Mouse (Mus musculus) intestine, embryonic 16.5 days (tissue): ENCODE measurements around the gene Fam118a. TPM values are rescaled to one million over a fixed set of nuclear protein-coding genes. Genes with fewer than 3 reads are reported as not detected.

Experiments used
- ATAC-seq: fragments of 200-750 bp; cut with Nextera tagmentation; 2 replicates; pipeline ENCODE4 v1.8.0; 2017; ENCODE audit warnings: moderate TSS enrichment, moderate library complexity
- H3K27ac ChIP-seq: fragments of 300-500 bp; sonication (generic); 2 replicates; pipeline ENCODE4 v1.5.1; 2014; ENCODE audit warnings: mild to moderate bottlenecking, low read length
- H3K27me3 ChIP-seq: fragments of 300-500 bp; sonication (generic); replicated peaks from 2 replicates; pipeline ENCODE4 v1.6.1; 2014; ENCODE audit warnings: low read length, control low read depth, mixed read lengths; ENCODE audit not compliant: control insufficient read depth, insufficient read depth
- H3K36me3 ChIP-seq: fragments of 300-500 bp; sonication (generic); 2 replicates; pipeline ENCODE4 v1.6.1; 2014; ENCODE audit warnings: low read length, control low read depth; ENCODE audit not compliant: control insufficient read depth, insufficient read depth
- H3K4me1 ChIP-seq: fragments of 300-500 bp; sonication (generic); 2 replicates; pipeline ENCODE4 v1.6.1; 2014; ENCODE audit warnings: low read length, control low read depth, mixed read lengths; ENCODE audit not compliant: control insufficient read depth, insufficient read depth
- H3K4me2 ChIP-seq: fragments of 300-500 bp; sonication (generic); 2 replicates; pipeline ENCODE4 v1.6.1; 2014; ENCODE audit warnings: low read depth, low read length, control low read depth
- H3K4me3 ChIP-seq: fragments of 300-500 bp; sonication (generic); 2 replicates; pipeline ENCODE4 v1.5.1; 2014; ENCODE audit warnings: mild to moderate bottlenecking, low read length
- H3K9ac ChIP-seq: fragments of 300-500 bp; sonication (generic); 2 replicates; pipeline ENCODE4 v1.6.1; 2014; ENCODE audit warnings: low read depth, low read length
- H3K9me3 ChIP-seq: fragments of 300-500 bp; sonication (generic); 2 replicates; pipeline ENCODE4 v1.6.1; 2016; ENCODE audit warnings: low read length, control low read depth; ENCODE audit not compliant: control insufficient read depth
- WGBS: fragments of 180-500 bp; shearing (Covaris S2); extraction: QIAGEN DNeasy Blood & Tissue Kit; methylation state at CpG from one replicate; pipeline ENCODE4 v1.1.7; 2014; 5-methylcytosine and 5-hydroxymethylcytosine counted together
- polyA plus RNA-seq: library from polyadenylated mRNA; unstranded; fragments of >200 nt; fragmentation: Nextera tagmentation; extraction: Ambion mirVana; gene quantifications from 2 replicates; pipeline ENCODE4 v1.2.1, GENCODE M21; 2015

The Fam118a gene
- polyA plus RNA-seq, 1 experiment from 2014 or later = 28.8 TPM

DNA sequence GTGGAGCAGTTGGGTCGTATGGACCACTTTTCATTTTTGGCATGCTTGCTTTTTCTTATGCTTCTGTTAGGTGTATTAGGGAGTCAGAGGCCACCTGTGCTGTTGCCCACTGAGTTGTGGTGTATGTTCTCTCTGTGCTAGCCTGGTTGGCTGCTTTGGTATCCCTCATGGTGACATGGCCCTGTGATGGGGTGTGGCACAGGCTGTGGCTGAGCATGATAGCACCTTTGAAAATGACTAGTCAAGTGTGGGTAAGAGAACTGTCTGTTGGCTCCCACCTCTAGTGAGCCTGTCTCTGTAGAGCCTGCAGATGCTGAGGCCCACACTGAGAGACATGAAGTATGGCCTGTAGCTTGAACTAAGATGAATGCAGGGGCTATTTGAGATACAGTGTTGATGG is 21.0 kb downstream of the Fam118a start:
- no peak overlapping the region for H3K27ac ChIP-seq
- H3K9me3 ChIP-seq = no peaks in the 10 kb centered on the region
- H3K9ac ChIP-seq = no peak overlapping the region
- ATAC-seq = no peak
- no peaks in the 10 kb centered on the region for H3K4me1 ChIP-seq
- H3K36me3 ChIP-seq = peaks cover 27% of the 10 kb centered on the region
- no peak overlapping the region for H3K4me2 ChIP-seq
- WGBS = 89% methylated on average over 1 of the region's 1 CpGs
- no peaks in the 10 kb centered on the region for H3K27me3 ChIP-seq
- H3K4me3 ChIP-seq = no peak overlapping the region

DNA sequence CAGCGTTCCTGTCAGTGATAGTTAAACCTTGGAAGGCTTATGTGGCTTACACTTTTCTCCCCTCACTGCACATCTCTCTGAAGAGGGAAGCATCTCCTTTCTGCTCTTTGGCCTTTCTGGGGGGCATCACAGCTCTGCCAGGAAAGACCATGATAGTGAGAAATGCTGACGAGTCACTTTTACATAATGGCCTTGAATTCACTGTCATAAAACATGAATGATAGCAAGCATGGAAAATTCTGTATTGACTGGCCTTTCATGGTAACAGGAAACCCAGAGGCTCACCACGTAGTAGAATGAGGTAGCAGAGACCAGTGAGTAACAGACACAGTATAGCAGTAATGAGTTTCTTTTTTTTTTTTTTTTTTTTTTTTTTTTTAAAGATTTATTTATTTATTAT is 25.4 kb downstream of the Fam118a start:
- 84% methylated on average over 3 of the region's 3 CpGs for WGBS
- no peak for ATAC-seq
- Histone ChIP-seq H3K27me3 (no peaks in the 10 kb centered on the region), H3K9ac (no peak overlapping the region), H3K27ac (no peak overlapping the region), H3K4me3 (no peak overlapping the region), H3K36me3 (peaks cover 10% of the 10 kb centered on the region; the same call in 1 of the 2 replicates), H3K4me1 (no peaks in the 10 kb centered on the region), H3K4me2 (no peak overlapping the region), H3K9me3 (no peaks in the 10 kb centered on the region)

DNA sequence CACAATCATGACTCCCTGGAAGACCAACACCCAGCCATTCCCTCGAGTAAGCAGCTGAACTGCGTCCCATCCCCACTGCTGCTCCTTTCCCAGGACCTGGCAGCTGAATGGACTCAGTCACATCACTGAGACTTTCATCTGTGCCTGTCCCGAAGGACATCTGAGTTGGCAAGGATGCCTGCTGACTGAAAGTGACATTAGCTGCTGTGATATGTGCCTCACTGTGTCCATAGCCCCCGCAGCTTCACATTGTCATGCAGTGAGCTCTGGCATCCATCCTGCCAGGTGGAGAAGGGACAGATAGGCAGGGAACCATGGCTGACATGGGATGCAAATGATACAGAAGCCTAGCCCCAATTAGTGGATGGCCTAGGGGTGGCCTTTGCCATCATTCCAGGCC is 26.4 kb downstream of the Fam118a start:
- H3K9me3 ChIP-seq = no peaks in the 10 kb centered on the region
- peaks cover 9% of the 10 kb centered on the region; the same call in 1 of the 2 replicates for H3K36me3 ChIP-seq
- H3K4me1 ChIP-seq = no peaks in the 10 kb centered on the region
- no peaks in the 10 kb centered on the region for H3K27me3 ChIP-seq
- H3K4me3 ChIP-seq = no peak overlapping the region
- no peak overlapping the region for H3K9ac ChIP-seq
- WGBS = 80% methylated on average over 4 of the region's 4 CpGs
- H3K4me2 ChIP-seq = no peak overlapping the region
- ATAC-seq = no peak
- H3K27ac ChIP-seq = no peak overlapping the region

DNA sequence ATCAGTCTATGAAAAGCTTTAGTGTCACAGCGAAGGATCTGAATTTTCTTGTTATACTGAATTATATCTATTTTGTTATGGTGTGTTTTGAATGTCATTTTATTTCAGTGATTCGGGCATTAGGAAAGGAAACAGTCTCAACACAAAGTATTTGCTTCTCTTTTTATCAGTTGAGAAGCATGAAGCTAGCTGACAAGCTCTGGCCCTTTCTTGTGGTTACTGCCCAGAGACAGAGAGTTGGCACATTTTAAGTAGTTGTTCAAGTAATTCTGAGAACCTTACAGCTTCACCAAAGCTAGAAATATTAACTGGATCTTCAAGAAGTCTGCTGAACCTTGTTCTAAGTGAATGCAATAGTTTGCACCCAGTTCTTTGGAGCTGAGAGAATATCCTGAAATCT is 34.7 kb downstream of the Fam118a start:
- H3K27me3 ChIP-seq = no peaks in the 10 kb centered on the region
- no peak overlapping the region for H3K4me3 ChIP-seq
- H3K9ac ChIP-seq = no peak overlapping the region
- no peak for ATAC-seq
- H3K27ac ChIP-seq = no peak overlapping the region
- WGBS = 94% methylated on average over 2 of the region's 2 CpGs
- no peaks in the 10 kb centered on the region for H3K36me3 ChIP-seq
- H3K9me3 ChIP-seq = no peaks in the 10 kb centered on the region
- no peaks in the 10 kb centered on the region for H3K4me1 ChIP-seq
- H3K4me2 ChIP-seq = no peak overlapping the region

DNA sequence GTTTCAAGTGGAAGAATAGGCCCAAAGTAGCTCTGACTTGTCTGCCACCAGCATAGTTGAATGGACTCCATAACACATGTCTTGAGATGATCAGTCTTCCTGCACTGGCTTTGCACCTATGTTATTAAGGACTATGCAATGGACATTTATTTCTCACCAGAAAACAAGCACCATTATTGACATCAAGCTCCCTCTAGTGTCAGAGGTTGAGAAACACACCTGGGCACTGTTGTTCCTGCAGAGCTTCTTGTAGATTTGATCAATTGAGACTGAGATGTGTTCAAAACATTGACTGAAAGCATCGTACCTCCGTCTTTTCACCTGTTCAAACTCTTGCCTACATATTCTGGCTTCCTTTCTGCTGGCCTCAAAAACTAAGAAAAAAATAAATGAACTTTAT is 41.8 kb downstream of the Fam118a start:
- WGBS = 41% methylated on average over 2 of the region's 2 CpGs
- H3K9ac ChIP-seq = no peak overlapping the region
- no peaks in the 10 kb centered on the region for H3K9me3 ChIP-seq
- H3K4me2 ChIP-seq = no peak overlapping the region
- no peak for ATAC-seq
- H3K27ac ChIP-seq = no peak overlapping the region
- H3K4me1 ChIP-seq = no peaks in the 10 kb centered on the region
- H3K4me3 ChIP-seq = no peak overlapping the region
- no peaks in the 10 kb centered on the region for H3K27me3 ChIP-seq
- H3K36me3 ChIP-seq = no peaks in the 10 kb centered on the region

DNA sequence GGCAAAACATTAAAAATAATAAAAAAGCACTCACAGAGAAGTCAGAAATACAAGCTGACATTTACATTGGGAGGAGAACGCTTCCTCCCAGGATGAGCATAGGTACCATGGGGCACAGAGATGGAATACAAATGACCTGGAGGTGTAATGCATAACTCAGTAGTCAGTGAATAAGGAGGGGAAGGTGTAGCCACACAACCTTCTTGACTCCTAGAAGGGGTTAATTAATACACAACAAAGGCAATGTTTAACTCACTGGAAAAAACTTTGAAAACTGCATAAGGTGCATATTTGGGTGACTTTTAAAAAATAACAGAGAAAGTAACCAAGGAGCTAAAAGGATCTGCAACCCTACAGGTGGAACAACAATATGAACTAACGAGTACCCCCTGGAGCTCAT is 43.9 kb downstream of the Fam118a start:
- WGBS = 89% methylated on average over 2 of the region's 2 CpGs
- Histone ChIP-seq H3K9ac (no peak overlapping the region), H3K27me3 (no peaks in the 10 kb centered on the region), H3K4me2 (no peak overlapping the region), H3K4me3 (no peak overlapping the region), H3K4me1 (no peaks in the 10 kb centered on the region), H3K9me3 (no peaks in the 10 kb centered on the region), H3K36me3 (no peaks in the 10 kb centered on the region), H3K27ac (no peak overlapping the region)
- ATAC-seq = no peak

DNA sequence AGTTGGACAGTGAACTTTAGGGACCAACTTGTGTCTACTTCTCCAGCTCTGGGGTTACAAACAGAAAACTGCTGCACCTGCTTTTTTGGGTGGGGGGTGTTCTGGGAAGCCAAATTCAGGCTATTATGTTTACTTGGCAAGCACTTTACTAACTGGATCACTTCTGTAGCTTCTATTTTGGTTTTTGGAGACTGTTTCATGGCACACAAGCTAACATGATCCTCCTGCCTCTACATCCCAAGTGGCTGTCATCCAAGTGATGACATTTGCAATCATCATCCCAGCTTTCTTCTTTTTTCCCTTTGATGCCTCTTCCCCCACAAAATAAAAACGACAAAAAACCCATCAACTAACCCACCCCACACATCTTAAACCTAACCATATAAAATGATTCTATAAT is 56.9 kb downstream of the Fam118a start:
- H3K27me3 ChIP-seq = no peaks in the 10 kb centered on the region
- H3K9me3 ChIP-seq = no peaks in the 10 kb centered on the region
- 78% methylated on average over 1 of the region's 1 CpGs for whole genome bisulfite sequencing
- H3K36me3 ChIP-seq = no peaks in the 10 kb centered on the region
- no peak for ATAC-seq
- no peak overlapping the region for H3K4me2 ChIP-seq
- no peak overlapping the region for H3K27ac ChIP-seq
- no peak overlapping the region for H3K9ac ChIP-seq
- no peaks in the 10 kb centered on the region for H3K4me1 ChIP-seq
- no peak overlapping the region for H3K4me3 ChIP-seq

Other genes starting within 250 kb of the Fam118a start
- 0.43 and 0.48 TPM in 2 replicates for gene Phf21b, start 172.9 kb upstream of the Fam118a start, polyA plus RNA-seq
- 0.62 TPM in 2 replicates for gene Gm29666, start 108.9 kb upstream of the Fam118a start, polyA plus RNA-seq
- gene Nup50, start 105.5 kb upstream of the Fam118a start, polyA plus RNA-seq = 31.5 and 32.7 TPM in 2 replicates
- gene 5031439G07Rik, start 40.4 kb upstream of the Fam118a start, polyA plus RNA-seq = 7.1 and 8.1 TPM in 2 replicates
- 1.6 and 2.1 TPM in 2 replicates for gene Upk3a, start 11.8 kb upstream of the Fam118a start, polyA plus RNA-seq
- 0.13 and 0.17 TPM in 2 replicates for gene Smc1b, start 103.0 kb downstream of the Fam118a start, polyA plus RNA-seq
- 0.12 TPM in 1 of 2 replicates, not detected in the other for gene Ribc2, start 103.1 kb downstream of the Fam118a start, polyA plus RNA-seq
- gene Fbln1, start 177.0 kb downstream of the Fam118a start, polyA plus RNA-seq = 189 and 191 TPM in 2 replicates